Mouse (Mus musculus) liver, embryonic 15.5 days (tissue): Measurements from ENCODE around the gene Nme9. TPM values are rescaled to one million over a fixed set of nuclear protein-coding genes. Genes with fewer than 3 reads are reported as not detected.

Source experiments
- ATAC-seq: fragments of 200-750 bp; cut with Nextera tagmentation; 2 replicates; pipeline ENCODE4 v1.8.0; 2017; ENCODE audit warnings: moderate number of reproducible peaks, mild to moderate bottlenecking, moderate library complexity; ENCODE audit not compliant: insufficient read depth
- H3K27ac ChIP-seq: fragments of 300-500 bp; sonication (generic); replicated peaks from 2 replicates; pipeline ENCODE4 v1.5.1; 2015; ENCODE audit warnings: mild to moderate bottlenecking, inconsistent platforms
- H3K27me3 ChIP-seq: fragments of 300-500 bp; sonication (generic); 2 replicates; pipeline ENCODE4 v1.6.1; 2015; ENCODE audit warnings: mild to moderate bottlenecking, inconsistent platforms
- H3K36me3 ChIP-seq: fragments of 300-500 bp; sonication (generic); replicated peaks from 2 replicates; pipeline ENCODE4 v1.6.1; 2015; ENCODE audit warnings: moderate library complexity, mild to moderate bottlenecking, inconsistent platforms
- H3K4me1 ChIP-seq: fragments of 300-500 bp; sonication (generic); replicated peaks from 2 replicates; pipeline ENCODE4 v1.6.1; 2015; ENCODE audit warnings: inconsistent platforms
- H3K4me2 ChIP-seq: fragments of 300-500 bp; sonication (generic); 2 replicates; pipeline ENCODE4 v1.6.1; 2015; ENCODE audit warnings: moderate library complexity, mild to moderate bottlenecking, inconsistent platforms
- H3K4me3 ChIP-seq: fragments of 300-500 bp; sonication (generic); replicated peaks from 2 replicates; pipeline ENCODE4 v1.5.1; 2015; ENCODE audit warnings: mild to moderate bottlenecking, inconsistent platforms
- H3K9ac ChIP-seq: fragments of 300-500 bp; sonication (generic); 2 replicates; pipeline ENCODE4 v1.6.1; 2015; ENCODE audit warnings: moderate library complexity, mild to moderate bottlenecking, inconsistent platforms
- H3K9me3 ChIP-seq: fragments of 300-500 bp; sonication (generic); replicated peaks from 2 replicates; pipeline ENCODE4 v1.6.1; 2016; ENCODE audit warnings: inconsistent platforms
- WGBS: fragments of 180-500 bp; shearing (Covaris S2); methylation state at CpG from one replicate; pipeline ENCODE4 v1.1.7; 2015; ENCODE audit warnings: mixed read lengths; ENCODE audit not compliant: insufficient replicate concordance; 5-methylcytosine and 5-hydroxymethylcytosine counted together
- polyA plus RNA-seq: library from polyadenylated mRNA; unstranded; fragments of >200 nt; fragmentation: Nextera tagmentation; extraction: Ambion mirVana; gene quantifications from 2 replicates; pipeline ENCODE4 v1.2.1, GENCODE M21; 2015

The Nme9 gene
- polyA plus RNA-seq, 1 experiment from 2014 or later: not detected

GRCm38 (mm10) chr9:99485144-99485543, 33.9 kb downstream of the Nme9 start:
- Histone ChIP-seq H3K4me3 (no peak overlapping the region), H3K36me3 (peaks cover 51% of the 10 kb centered on the region), H3K9me3 (no peaks in the 10 kb centered on the region), H3K27ac (peak overlapping the region; percentile 33; the same call in 1 of the 2 replicates), H3K4me2 (peak overlapping the region; percentile 29), H3K4me1 (peaks cover 16% of the 10 kb centered on the region), H3K27me3 (no peaks in the 10 kb centered on the region), H3K9ac (no peak overlapping the region)
- ATAC-seq: peak; percentile 83
- 45% methylated on average over 4 of the region's 4 CpGs for WGBS

GRCm38 (mm10) chr9:99487126-99487695, 35.9 kb downstream of the Nme9 start:
- Histone ChIP-seq H3K36me3 (peaks cover 47% of the 10 kb centered on the region), H3K4me1 (peaks cover 16% of the 10 kb centered on the region), H3K27me3 (no peaks in the 10 kb centered on the region), H3K9me3 (no peaks in the 10 kb centered on the region), H3K4me3 (no peak overlapping the region), H3K4me2 (no peak overlapping the region), H3K27ac (no peak overlapping the region), H3K9ac (no peak overlapping the region)
- WGBS: 74% methylated on average over 8 of the region's 8 CpGs
- no peak for ATAC-seq

- Histone ChIP-seq H3K9ac (no peak overlapping the region), H3K4me1 (peaks cover 16% of the 10 kb centered on the region), H3K27ac (no peak overlapping the region), H3K4me3 (no peak overlapping the region), H3K4me2 (no peak overlapping the region), H3K36me3 (peaks cover 42% of the 10 kb centered on the region), H3K9me3 (no peaks in the 10 kb centered on the region), H3K27me3 (no peaks in the 10 kb centered on the region)
- WGBS: 69% methylated on average over 3 of the region's 3 CpGs
- ATAC-seq: no peak
Observed at GRCm38 (mm10) chr9:99487841-99488240, 36.6 kb downstream of the Nme9 start.

DNA sequence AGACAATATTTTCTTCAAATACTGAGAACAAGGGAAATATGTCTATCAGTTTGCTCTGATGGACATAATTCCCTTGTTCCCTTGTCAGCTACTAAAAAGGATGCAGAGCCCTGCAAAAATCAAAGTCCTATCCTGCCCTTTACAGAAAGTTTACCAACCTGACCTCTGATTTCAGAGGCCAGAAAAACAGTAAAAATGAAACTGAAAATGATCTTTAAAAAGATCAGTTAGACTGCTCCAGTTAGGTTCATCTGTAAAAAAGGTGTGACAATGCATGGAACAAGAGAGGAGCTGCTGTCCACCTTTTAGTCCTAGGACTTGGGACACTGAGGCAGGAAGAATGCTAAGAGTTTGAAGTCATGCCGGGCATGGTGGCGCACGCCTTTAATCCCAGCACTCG, 39.8 kb downstream of the Nme9 start:
- no peaks in the 10 kb centered on the region for H3K9me3 ChIP-seq
- no peak overlapping the region for H3K27ac ChIP-seq
- H3K4me3 ChIP-seq: no peak overlapping the region
- H3K4me2 ChIP-seq: no peak overlapping the region
- H3K9ac ChIP-seq: no peak overlapping the region
- H3K4me1 ChIP-seq: no peaks in the 10 kb centered on the region
- peaks cover 37% of the 10 kb centered on the region for H3K36me3 ChIP-seq
- WGBS: 88% methylated on average over 4 of the region's 4 CpGs
- H3K27me3 ChIP-seq: no peaks in the 10 kb centered on the region
- no peak for ATAC-seq

DNA sequence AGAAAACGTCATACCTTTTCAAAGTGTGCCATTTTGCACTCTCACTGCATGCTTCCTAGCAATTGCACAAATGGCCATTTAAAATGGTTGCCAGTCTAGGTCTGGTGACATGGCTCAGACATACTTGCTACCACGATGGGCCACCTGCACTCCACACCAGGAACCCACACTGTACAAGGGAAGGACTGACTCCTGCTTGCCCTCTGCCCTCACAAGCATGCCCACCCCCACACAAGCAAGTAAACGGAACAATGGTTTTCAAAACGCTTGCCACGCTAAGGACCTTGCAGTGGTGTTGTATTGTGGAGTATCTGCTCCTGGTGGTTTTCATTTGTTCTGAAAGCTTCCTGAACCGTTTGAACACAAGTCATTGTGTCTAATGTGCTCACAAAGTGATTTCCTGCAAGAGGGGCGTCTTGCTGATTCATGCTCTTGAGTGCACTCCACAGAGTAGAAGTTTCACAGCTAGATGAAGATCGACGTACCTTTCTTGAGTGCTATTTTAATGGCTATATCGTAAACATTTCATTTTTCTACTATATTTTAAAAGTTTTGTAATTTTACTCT, 41.4 kb downstream of the Nme9 start:
- peaks cover 35% of the 10 kb centered on the region for H3K36me3 ChIP-seq
- no peak overlapping the region for H3K27ac ChIP-seq
- 42% methylated on average over 10 of the region's 10 CpGs for WGBS
- ATAC-seq: no peak
- H3K9me3 ChIP-seq: no peaks in the 10 kb centered on the region
- no peak overlapping the region for H3K4me2 ChIP-seq
- no peak overlapping the region for H3K9ac ChIP-seq
- no peaks in the 10 kb centered on the region for H3K27me3 ChIP-seq
- H3K4me3 ChIP-seq: no peak overlapping the region
- H3K4me1 ChIP-seq: no peaks in the 10 kb centered on the region

GRCm38 (mm10) chr9:99499336-99499735, 48.1 kb downstream of the Nme9 start:
- Histone ChIP-seq H3K9me3 (no peaks in the 10 kb centered on the region), H3K4me1 (no peaks in the 10 kb centered on the region), H3K9ac (no peak overlapping the region), H3K36me3 (peaks cover 24% of the 10 kb centered on the region), H3K27me3 (no peaks in the 10 kb centered on the region), H3K4me3 (no peak overlapping the region), H3K4me2 (no peak overlapping the region), H3K27ac (no peak overlapping the region)
- WGBS: 77% methylated on average over 4 of the region's 4 CpGs
- no peak for ATAC-seq

DNA sequence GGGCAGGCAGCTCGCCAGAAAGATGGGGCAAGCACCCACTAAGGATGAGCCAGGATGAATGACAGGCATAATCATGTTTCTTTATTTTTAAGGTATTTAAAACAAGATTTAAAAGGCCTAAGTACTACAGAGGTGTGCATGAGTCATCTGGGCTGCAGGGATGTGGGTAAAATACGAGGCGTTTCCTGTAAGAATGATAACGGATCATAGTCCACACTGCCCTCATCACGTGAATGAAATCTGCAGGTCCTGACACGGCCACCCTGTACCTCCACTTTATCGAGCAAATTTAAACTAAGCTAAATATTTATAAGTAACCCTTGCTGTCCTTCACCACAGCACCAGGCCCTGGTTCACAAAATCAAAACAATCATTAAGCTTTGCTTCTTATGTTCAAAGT, 54.6 kb downstream of the Nme9 start:
- Histone ChIP-seq H3K4me2 (no peak overlapping the region), H3K4me1 (no peaks in the 10 kb centered on the region), H3K4me3 (no peak overlapping the region), H3K9ac (no peak overlapping the region), H3K36me3 (peaks cover 4% of the 10 kb centered on the region; the same call in 1 of the 2 replicates), H3K27me3 (no peaks in the 10 kb centered on the region), H3K27ac (no peak overlapping the region), H3K9me3 (no peaks in the 10 kb centered on the region)
- WGBS: 61% methylated on average over 7 of the region's 7 CpGs
- no peak for ATAC-seq

Other genes with a start within 250 kb of the Nme9 start
- not detected in 2 replicates for gene Faiml, start 214.2 kb upstream of the Nme9 start, polyA plus RNA-seq
- gene Cep70, start 208.1 kb upstream of the Nme9 start, polyA plus RNA-seq: 21.1 and 25.0 TPM in 2 replicates
- gene Esyt3, start 92.9 kb upstream of the Nme9 start, polyA plus RNA-seq: 0.06 and 0.12 TPM in 2 replicates
- 2.5 and 3.2 TPM in 2 replicates for gene Mras, start 14.1 kb upstream of the Nme9 start, polyA plus RNA-seq
- gene Armc8, start 117.4 kb downstream of the Nme9 start, polyA plus RNA-seq: 8.8 and 9.3 TPM in 2 replicates
- 16.0 and 16.3 TPM in 2 replicates for gene Dbr1, start 124.3 kb downstream of the Nme9 start, polyA plus RNA-seq
- gene A4gnt, start 161.0 kb downstream of the Nme9 start, polyA plus RNA-seq: not detected in 2 replicates
- gene Dzip1l, start 178.0 kb downstream of the Nme9 start, polyA plus RNA-seq: 0.78 and 0.89 TPM in 2 replicates